Mouse (Mus musculus) hindbrain, embryonic 16.5 days (tissue): ENCODE results near the gene Unc45b. TPM values are rescaled to one million over a fixed set of nuclear protein-coding genes. Genes with fewer than 3 reads are reported as not detected.
A peak's percentile ranks its signal among the peaks of the same experiment; 100 is the strongest.

Source experiments
- ATAC-seq: fragments of 200-750 bp; cut with Nextera tagmentation; 2 replicates; pipeline ENCODE4 v1.8.0; 2017; ENCODE audit warnings: moderate TSS enrichment, moderate library complexity
- H3K27ac ChIP-seq: fragments of 300-500 bp; sonication (generic); 2 replicates; pipeline ENCODE4 v1.5.1; 2014; ENCODE audit warnings: low read depth, mild to moderate bottlenecking, control low read depth, low read length, moderate library complexity
- H3K27me3 ChIP-seq: fragments of 300-500 bp; sonication (generic); replicated peaks from 2 replicates; pipeline ENCODE4 v1.6.1; 2014; ENCODE audit warnings: low read length; ENCODE audit not compliant: control insufficient read depth, insufficient read depth
- H3K36me3 ChIP-seq: fragments of 300-500 bp; sonication (generic); 2 replicates; pipeline ENCODE4 v1.6.1; 2014; ENCODE audit warnings: mild to moderate bottlenecking, low read length, moderate library complexity, mixed read lengths; ENCODE audit not compliant: control insufficient read depth, insufficient read depth
- H3K4me1 ChIP-seq: fragments of 300-500 bp; sonication (generic); 2 replicates; pipeline ENCODE4 v1.6.1; 2014; ENCODE audit warnings: low read depth, low read length; ENCODE audit not compliant: control insufficient read depth, insufficient read depth
- H3K4me2 ChIP-seq: fragments of 300-500 bp; sonication (generic); 2 replicates; pipeline ENCODE4 v1.6.1; 2014; ENCODE audit warnings: mild to moderate bottlenecking, low read length, control low read depth, moderate library complexity
- H3K4me3 ChIP-seq: fragments of 300-500 bp; sonication (generic); 2 replicates; pipeline ENCODE4 v1.5.1; 2014; ENCODE audit warnings: mild to moderate bottlenecking, low read length, control low read depth, moderate library complexity
- H3K9ac ChIP-seq: fragments of 300-500 bp; sonication (generic); 2 replicates; pipeline ENCODE4 v1.6.1; 2014; ENCODE audit warnings: low read depth, mild to moderate bottlenecking, control low read depth, low read length, moderate library complexity
- H3K9me3 ChIP-seq: fragments of 300-500 bp; sonication (generic); 2 replicates; pipeline ENCODE4 v1.6.1; 2014; ENCODE audit warnings: mild to moderate bottlenecking, low read length, moderate library complexity; ENCODE audit not compliant: control insufficient read depth
- WGBS: fragments of 180-500 bp; shearing (Covaris S2); extraction: QIAGEN DNeasy Blood & Tissue Kit; methylation state at CpG from one replicate; pipeline ENCODE4 v1.1.7; 2014; 5-methylcytosine and 5-hydroxymethylcytosine counted together
- polyA plus RNA-seq: library from polyadenylated mRNA; unstranded; fragments of >200 nt; fragmentation: Nextera tagmentation; extraction: Ambion mirVana; gene quantifications from 2 replicates; pipeline ENCODE4 v1.2.1, GENCODE M21; 2015

The Unc45b gene
- 1.4 and 3.3 TPM in 2 replicates for polyA plus RNA-seq

DNA sequence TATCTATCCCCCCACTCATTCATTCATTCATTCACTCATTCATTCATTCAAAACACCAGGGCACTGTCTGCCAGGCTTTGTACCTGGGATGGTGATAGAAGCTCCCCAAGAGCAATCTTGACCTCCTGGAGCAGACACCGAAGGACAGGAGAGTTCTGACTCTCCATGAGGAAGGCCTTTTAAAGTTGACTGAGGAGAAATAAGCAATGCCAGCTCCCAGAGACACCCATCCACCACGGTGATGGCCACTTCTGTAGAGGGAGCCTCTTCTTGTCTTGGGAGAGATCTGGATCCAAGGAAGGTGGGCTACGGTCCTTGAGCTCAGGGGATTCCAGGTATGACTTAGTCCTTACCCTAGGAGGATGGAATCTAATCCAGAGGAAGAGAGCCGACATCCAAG is at the start of gene Unc45b:
Gene Unc45b, plus strand, starts transcription at position 301 of the 400 bp plus-strand sequence.
- 88% methylated on average over 4 of the region's 4 CpGs for WGBS
- H3K9ac ChIP-seq: no peak within 1 kb of the TSS; the same call in 1 of the 2 replicates
- peaks cover 6% of the 10 kb centered on the region for H3K27me3 ChIP-seq

DNA sequence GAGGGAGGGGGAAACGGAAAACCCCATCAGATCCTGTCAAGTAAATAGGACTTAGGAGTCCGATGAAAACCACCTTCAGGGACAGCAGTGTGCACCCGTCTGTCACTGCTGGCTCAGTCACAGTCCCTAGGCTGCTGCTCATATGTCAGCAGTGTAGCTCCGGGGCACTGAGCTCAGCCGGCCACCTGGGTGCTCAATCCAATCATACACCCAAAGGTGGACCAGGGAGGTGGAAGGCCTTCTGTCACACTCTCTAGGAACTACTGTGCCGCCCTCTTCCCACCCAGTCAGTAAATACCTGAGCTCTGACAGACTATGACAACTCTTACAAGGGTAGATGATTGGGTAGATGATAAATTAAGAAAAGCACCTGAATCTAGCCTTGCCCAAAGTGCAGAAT is 49.6 kb upstream of the Unc45b start:
- WGBS: 82% methylated on average over 6 of the region's 6 CpGs
- H3K9me3 ChIP-seq: no peaks in the 10 kb centered on the region
- no peaks in the 10 kb centered on the region for H3K36me3 ChIP-seq
- no peak overlapping the region for H3K27ac ChIP-seq
- no peak for ATAC-seq
- H3K4me2 ChIP-seq: no peak overlapping the region
- no peaks in the 10 kb centered on the region for H3K27me3 ChIP-seq
- peaks cover 8% of the 10 kb centered on the region for H3K4me1 ChIP-seq
- H3K9ac ChIP-seq: no peak overlapping the region
- no peak overlapping the region for H3K4me3 ChIP-seq

More for the DNA sequence above, at the start of gene Unc45b:
- Histone ChIP-seq H3K4me3 (no peak within 1 kb of the TSS), H3K4me2 (no peak within 1 kb of the TSS), H3K27ac (no peak within 1 kb of the TSS), H3K36me3 (peaks cover 7% of the 10 kb centered on the region), H3K4me1 (peaks cover 8% of the 10 kb centered on the region), H3K9me3 (no peaks in the 10 kb centered on the region)
- ATAC-seq: no peak

DNA sequence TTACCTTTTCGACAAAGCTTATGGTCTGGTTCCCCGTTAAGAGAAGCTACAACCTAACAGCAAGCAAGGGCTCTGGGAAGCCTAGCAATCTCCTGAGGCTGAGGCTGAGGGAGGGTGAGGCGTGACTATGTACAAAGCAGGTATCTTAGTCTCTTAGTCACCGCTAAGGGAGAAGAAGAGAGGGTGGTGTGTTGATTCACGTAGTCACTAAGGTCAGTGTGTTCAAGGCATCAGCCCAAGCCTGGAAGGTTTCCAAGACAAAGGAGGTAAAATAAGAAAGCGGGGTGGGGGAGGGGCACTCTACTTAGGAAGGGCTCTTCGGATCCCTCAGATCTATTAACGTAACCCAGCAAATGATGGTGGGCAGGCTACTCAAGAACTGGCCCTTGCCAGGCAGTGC is 48.8 kb upstream of the Unc45b start:
- 74% methylated on average over 8 of the region's 8 CpGs for WGBS
- ATAC-seq: no peak
- no peaks in the 10 kb centered on the region for H3K9me3 ChIP-seq

DNA sequence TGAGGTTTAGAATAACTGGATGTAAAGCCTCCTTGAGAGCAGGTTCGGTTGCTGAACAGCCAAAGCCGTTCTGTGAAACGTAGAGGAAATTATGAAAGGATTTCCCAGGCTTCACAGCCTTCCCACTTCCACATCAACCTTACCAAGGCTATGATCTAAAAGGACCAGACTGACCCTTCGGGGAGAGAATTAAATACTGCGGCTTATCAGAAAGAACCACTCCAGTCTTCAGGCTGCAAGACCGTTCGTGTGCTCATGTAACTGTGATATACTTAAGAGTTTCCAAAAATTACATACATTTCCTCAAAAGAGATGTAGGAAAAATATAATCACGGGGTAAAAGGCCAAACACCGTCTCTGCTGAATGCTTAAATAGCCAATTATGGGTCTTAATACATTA is 47.7 kb upstream of the Unc45b start:
- no peak for ATAC-seq
- no peak overlapping the region for H3K9ac ChIP-seq
- 66% methylated on average over 9 of the region's 9 CpGs for WGBS
- no peaks in the 10 kb centered on the region for H3K9me3 ChIP-seq
- H3K4me1 ChIP-seq: peaks cover 5% of the 10 kb centered on the region
- H3K4me2 ChIP-seq: no peak overlapping the region
- H3K4me3 ChIP-seq: no peak overlapping the region
- no peaks in the 10 kb centered on the region for H3K36me3 ChIP-seq
- H3K27me3 ChIP-seq: no peaks in the 10 kb centered on the region
- no peak overlapping the region for H3K27ac ChIP-seq

More for the DNA sequence above, 48.8 kb upstream of the Unc45b start:
- Histone ChIP-seq H3K4me2 (no peak overlapping the region), H3K36me3 (no peaks in the 10 kb centered on the region), H3K27ac (no peak overlapping the region), H3K9ac (no peak overlapping the region), H3K4me3 (no peak overlapping the region), H3K4me1 (peaks cover 5% of the 10 kb centered on the region), H3K27me3 (no peaks in the 10 kb centered on the region)

DNA sequence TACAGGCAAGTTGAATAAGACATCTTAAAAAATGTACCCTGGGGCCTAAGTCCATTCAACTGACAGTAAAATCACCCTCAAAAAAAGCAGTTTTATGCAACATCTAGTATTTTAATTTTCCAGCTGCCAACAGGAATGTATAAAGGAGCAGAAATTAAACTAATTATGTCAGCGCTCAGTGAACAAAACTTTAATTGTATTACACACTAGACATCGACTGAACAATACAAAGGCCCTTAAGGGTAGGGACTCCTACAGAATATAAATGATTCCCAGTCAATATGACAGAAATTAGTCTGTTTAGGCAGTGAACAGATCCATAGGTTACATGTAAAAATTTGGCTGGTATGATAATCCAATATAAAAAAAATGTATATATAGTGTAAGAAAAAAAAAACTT is 47.3 kb upstream of the Unc45b start:
- H3K9me3 ChIP-seq: no peaks in the 10 kb centered on the region
- peaks cover 5% of the 10 kb centered on the region for H3K4me1 ChIP-seq
- H3K9ac ChIP-seq: no peak overlapping the region
- WGBS: 32% methylated on average over 2 of the region's 2 CpGs
- no peaks in the 10 kb centered on the region for H3K27me3 ChIP-seq
- no peak overlapping the region for H3K4me3 ChIP-seq
- ATAC-seq: no peak
- no peaks in the 10 kb centered on the region for H3K36me3 ChIP-seq
- H3K27ac ChIP-seq: no peak overlapping the region
- no peak overlapping the region for H3K4me2 ChIP-seq

DNA sequence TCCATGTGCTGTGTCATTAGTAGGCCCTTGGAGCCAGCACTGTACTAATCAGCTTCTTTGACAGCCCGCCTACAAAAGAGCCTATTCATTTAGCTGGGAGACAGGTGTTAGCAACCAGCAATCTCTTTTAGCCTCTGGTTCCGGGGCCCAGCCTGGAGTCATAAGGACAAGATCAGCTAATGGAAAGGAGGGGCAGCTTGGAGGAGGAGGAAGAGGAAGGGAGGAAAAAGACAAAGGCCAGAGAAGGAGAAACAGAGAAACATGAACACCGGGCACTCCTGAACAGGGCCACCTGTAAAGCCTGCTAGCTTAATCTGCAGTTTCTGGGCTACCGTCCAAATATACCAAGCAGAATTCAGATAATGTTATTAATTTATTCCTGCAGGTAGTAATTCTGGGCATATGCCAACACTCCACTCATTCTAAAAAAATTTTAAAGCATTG is 46.8 kb upstream of the Unc45b start:
- no peaks in the 10 kb centered on the region for H3K27me3 ChIP-seq
- H3K4me1 ChIP-seq: peaks cover 5% of the 10 kb centered on the region
- 47% methylated on average over 4 of the region's 4 CpGs for WGBS
- 0 out of 2 replicates have a peak overlapping the region, but pooled peaks have one; percentile 44 for H3K27ac ChIP-seq
- H3K4me2 ChIP-seq: no peak overlapping the region
- no peak overlapping the region for H3K4me3 ChIP-seq
- no peak for ATAC-seq
- no peaks in the 10 kb centered on the region for H3K36me3 ChIP-seq
- no peaks in the 10 kb centered on the region for H3K9me3 ChIP-seq
- H3K9ac ChIP-seq: no peak overlapping the region

DNA sequence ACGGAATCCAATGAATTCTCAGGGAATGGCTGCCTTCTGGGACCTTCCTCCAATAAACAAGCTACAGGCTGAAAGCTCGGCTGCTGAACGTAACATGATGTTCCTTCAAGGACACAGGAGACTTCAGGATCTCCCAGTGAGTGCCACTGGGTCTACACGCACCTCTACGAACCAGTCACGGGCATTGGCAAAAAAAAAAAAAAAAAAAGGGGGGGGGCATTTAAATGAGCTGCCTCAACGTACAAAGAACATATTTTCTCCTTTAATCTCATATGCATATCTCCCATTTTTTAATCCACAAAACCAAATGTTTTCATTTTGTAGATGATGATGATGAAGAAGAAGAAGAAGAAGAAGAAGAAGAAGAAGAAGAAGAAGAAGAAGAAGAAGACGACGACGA is 44.4 kb upstream of the Unc45b start:
- WGBS: 81% methylated on average over 10 of the region's 10 CpGs
- Histone ChIP-seq H3K9me3 (no peaks in the 10 kb centered on the region), H3K9ac (no peak overlapping the region), H3K27ac (no peak overlapping the region), H3K4me1 (peaks cover 11% of the 10 kb centered on the region), H3K27me3 (no peaks in the 10 kb centered on the region), H3K4me3 (no peak overlapping the region), H3K4me2 (no peak overlapping the region), H3K36me3 (no peaks in the 10 kb centered on the region)
- ATAC-seq: no peak

DNA sequence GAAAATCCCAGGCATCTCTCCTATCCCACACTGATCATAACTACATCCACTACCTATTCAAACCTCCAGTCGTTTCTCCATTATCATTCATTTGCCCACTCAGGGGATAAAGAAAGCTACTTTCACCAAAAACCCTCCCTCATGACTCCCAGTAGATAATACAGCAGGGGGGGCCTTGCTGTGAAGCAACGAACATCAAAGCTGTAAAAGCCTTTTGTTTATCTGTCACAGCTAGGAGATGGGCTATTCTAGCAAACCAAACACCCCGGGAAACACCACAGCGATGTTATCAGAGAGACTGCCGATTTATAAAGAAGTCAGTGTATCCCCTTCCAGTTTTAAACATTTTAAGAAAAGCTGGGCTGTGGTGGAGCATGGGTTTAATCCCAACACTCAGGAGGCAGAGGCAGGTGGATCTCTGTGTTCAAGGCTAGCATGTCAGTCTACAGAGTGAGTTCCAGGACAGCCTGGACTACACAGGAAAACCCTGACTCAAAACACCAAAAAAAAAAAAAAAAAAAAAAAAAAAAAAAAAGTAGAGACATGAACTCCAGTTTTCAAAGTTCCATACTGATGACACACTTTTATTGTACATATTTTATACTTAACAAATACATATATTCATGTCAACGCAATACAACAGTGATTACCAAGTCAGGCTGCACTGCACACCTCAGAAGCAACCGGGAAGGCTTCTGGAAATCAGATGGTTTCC is 43.3 kb upstream of the Unc45b start:
- Histone ChIP-seq H3K9ac (no peak overlapping the region), H3K27me3 (no peaks in the 10 kb centered on the region), H3K9me3 (no peaks in the 10 kb centered on the region), H3K4me3 (no peak overlapping the region), H3K27ac (no peak overlapping the region), H3K36me3 (no peaks in the 10 kb centered on the region), H3K4me2 (no peak overlapping the region), H3K4me1 (peaks cover 11% of the 10 kb centered on the region)
- WGBS: 27% methylated on average over 7 of the region's 7 CpGs
- no peak for ATAC-seq

DNA sequence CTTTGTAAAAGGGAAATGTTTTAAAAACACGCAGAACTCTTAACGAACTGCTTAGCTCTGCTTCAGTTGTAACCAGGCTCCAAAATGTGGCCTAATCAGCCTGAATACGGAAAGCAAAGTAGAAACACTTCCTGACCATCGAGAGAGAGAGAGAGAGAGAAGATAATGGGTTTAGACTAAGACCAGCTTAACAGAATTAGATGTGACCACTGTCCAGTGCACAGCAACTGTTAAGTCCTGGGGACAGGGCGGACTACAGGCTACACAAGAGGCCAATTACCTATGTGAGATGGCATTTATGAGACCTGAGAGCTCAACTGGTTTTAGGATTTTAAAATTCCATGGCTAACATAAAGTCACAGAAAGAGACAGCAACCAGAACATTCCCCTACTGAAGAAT is 42.4 kb upstream of the Unc45b start:
- H3K36me3 ChIP-seq: no peaks in the 10 kb centered on the region
- H3K4me3 ChIP-seq: no peak overlapping the region
- H3K4me1 ChIP-seq: peaks cover 11% of the 10 kb centered on the region
- H3K9me3 ChIP-seq: no peaks in the 10 kb centered on the region
- no peak overlapping the region for H3K9ac ChIP-seq
- WGBS: 84% methylated on average over 5 of the region's 5 CpGs
- ATAC-seq: no peak
- H3K27me3 ChIP-seq: no peaks in the 10 kb centered on the region
- no peak overlapping the region for H3K4me2 ChIP-seq
- H3K27ac ChIP-seq: no peak overlapping the region
